Mouse (Mus musculus): ENCODE results near the gene Smad6. TPM values are rescaled to one million over a fixed set of nuclear protein-coding genes. Genes with fewer than 3 reads are reported as not detected.

The Smad6 gene
- polyA plus RNA-seq, 1 experiment from 2014 or later: 10.6 TPM

DNA sequence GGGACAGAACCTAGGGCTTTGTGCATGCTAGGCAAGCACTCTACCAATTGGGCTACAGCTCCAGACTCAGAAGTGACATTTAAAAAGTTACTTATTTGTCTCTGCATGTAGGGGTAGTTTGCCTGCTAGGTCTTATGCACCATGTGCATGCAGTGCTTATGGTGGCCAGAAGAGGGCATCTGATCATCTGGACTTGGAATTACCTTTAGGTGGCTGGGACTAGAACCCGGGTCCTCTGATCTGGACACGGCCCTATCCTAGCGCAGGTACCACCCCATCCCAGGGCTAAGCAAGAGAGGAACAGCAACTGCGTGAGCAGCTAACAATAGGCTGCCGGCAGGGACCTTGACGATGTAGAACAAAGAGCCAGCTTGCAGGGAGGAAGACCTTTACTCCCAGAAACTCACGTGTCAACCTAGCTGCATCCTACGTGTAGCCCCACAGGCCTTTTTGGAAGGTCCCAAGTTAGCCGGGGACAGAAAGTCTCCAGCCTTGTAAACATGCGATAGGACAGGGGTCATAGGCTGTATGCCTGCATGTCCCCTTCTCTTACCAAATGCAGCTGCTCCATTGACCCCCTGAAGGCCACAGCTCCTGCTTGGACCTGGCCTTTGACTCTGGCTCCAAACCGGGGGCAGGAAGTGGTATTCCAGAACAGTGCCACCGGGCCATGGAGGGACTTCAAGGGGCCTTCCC, 38.8 kb downstream of the Smad6 start:
- no peak overlapping the region for H3K4me3 ChIP-seq (replicated peaks; ENCODE audit: low read depth, low read length)
- TF ChIP-seq CTCF (IDR thresholded peaks at IDR 0.05; ENCODE audit: low read depth): peak; percentile 68
- no peaks in the 10 kb centered on the region for H3K9me3 ChIP-seq (replicated peaks; ENCODE audit: low read length)
- peaks cover 54% of the 10 kb centered on the region for H3K4me1 ChIP-seq (replicated peaks; ENCODE audit: insufficient read depth, low read length)
- no peak overlapping the region for H3K4me2 ChIP-seq (ENCODE audit: low read length)
- no peaks in the 10 kb centered on the region for H3K27me3 ChIP-seq (ENCODE audit: insufficient read depth, low read length)
- peak overlapping the region; percentile 71 for H3K27ac ChIP-seq
- 85% methylated on average over 12 of the region's 12 CpGs for WGBS
- H3K36me3 ChIP-seq (ENCODE audit: insufficient read depth, low read length): no peaks in the 10 kb centered on the region
- no peak overlapping the region for H3K9ac ChIP-seq (ENCODE audit: low read depth, low read length)
- ATAC-seq (replicated peaks; ENCODE audit: low FRiP score, low read depth) (no peak), DNase-seq (ENCODE audit: low spot score) (no peak)

DNA sequence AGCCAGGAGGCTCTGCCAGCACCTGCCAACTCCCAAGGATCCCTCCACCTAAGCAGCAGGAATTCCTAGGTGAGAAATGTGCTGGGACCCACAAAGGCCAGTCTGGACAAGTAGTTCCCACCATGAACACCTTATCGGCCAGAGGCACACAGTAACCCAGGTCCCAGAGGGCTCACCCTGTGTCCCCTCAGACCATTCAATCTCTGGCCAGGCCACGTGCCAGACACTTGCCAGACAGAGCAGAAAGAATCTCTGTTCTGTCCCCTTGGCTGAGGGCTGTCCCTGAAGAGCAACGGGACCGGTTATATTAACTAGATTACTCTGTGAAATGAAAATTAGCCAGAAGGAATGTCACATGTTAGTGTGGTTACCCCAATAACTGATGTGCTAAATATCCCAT, 39.9 kb downstream of the Smad6 start:
- H3K27ac ChIP-seq: peak overlapping the region; percentile 44; the same call in 1 of the 2 replicates
- H3K4me2 ChIP-seq (ENCODE audit: low read length): no peak overlapping the region
- 65% methylated on average over 4 of the region's 4 CpGs for WGBS
- no peaks in the 10 kb centered on the region for H3K27me3 ChIP-seq (ENCODE audit: insufficient read depth, low read length)
- no peak overlapping the region for H3K9ac ChIP-seq (ENCODE audit: low read depth, low read length)
- H3K4me1 ChIP-seq (replicated peaks; ENCODE audit: insufficient read depth, low read length): peaks cover 65% of the 10 kb centered on the region
- DNase-seq (ENCODE audit: low spot score) (no peak), ATAC-seq (replicated peaks; ENCODE audit: low FRiP score, low read depth) (no peak)
- no peaks in the 10 kb centered on the region for H3K36me3 ChIP-seq (ENCODE audit: insufficient read depth, low read length)
- TF ChIP-seq CTCF (IDR thresholded peaks at IDR 0.05; ENCODE audit: low read depth): no peak
- no peaks in the 10 kb centered on the region for H3K9me3 ChIP-seq (replicated peaks; ENCODE audit: low read length)
- no peak overlapping the region for H3K4me3 ChIP-seq (replicated peaks; ENCODE audit: low read depth, low read length)

- no peak overlapping the region for H3K9ac ChIP-seq (ENCODE audit: low read depth, low read length)
- DNase-seq (ENCODE audit: low spot score) (no peak), ATAC-seq (replicated peaks; ENCODE audit: low FRiP score, low read depth) (no peak)
- H3K4me3 ChIP-seq (replicated peaks; ENCODE audit: low read depth, low read length): no peak overlapping the region
- no peaks in the 10 kb centered on the region for H3K27me3 ChIP-seq (ENCODE audit: insufficient read depth, low read length)
- H3K27ac ChIP-seq: peak overlapping the region; percentile 87
- no peak overlapping the region for H3K4me2 ChIP-seq (ENCODE audit: low read length)
- WGBS: 83% methylated on average over 4 of the region's 4 CpGs
- H3K36me3 ChIP-seq (ENCODE audit: insufficient read depth, low read length): no peaks in the 10 kb centered on the region
- H3K4me1 ChIP-seq (replicated peaks; ENCODE audit: insufficient read depth, low read length): peaks cover 70% of the 10 kb centered on the region
- H3K9me3 ChIP-seq (replicated peaks; ENCODE audit: low read length): no peaks in the 10 kb centered on the region
- no peak for TF ChIP-seq CTCF (IDR thresholded peaks at IDR 0.05; ENCODE audit: low read depth)
Measured at GRCm38 (mm10) chr9:63981371-63981770, 40.5 kb downstream of the Smad6 start.

- peak overlapping the region; percentile 39 for H3K4me2 ChIP-seq (ENCODE audit: low read length)
- peak; percentile 89 for DNase-seq (ENCODE audit: low spot score)
- H3K9me3 ChIP-seq (replicated peaks; ENCODE audit: low read length): no peaks in the 10 kb centered on the region
- TF ChIP-seq CTCF (IDR thresholded peaks at IDR 0.05; ENCODE audit: low read depth): no peak
- no peaks in the 10 kb centered on the region for H3K27me3 ChIP-seq (ENCODE audit: insufficient read depth, low read length)
- WGBS: 4% methylated on average over 18 of the region's 18 CpGs
- H3K9ac ChIP-seq (ENCODE audit: low read depth, low read length): no peak overlapping the region
- no peaks in the 10 kb centered on the region for H3K36me3 ChIP-seq (ENCODE audit: insufficient read depth, low read length)
- peaks cover 78% of the 10 kb centered on the region for H3K4me1 ChIP-seq (replicated peaks; ENCODE audit: insufficient read depth, low read length)
- H3K27ac ChIP-seq: peak overlapping the region; percentile 87
- H3K4me3 ChIP-seq (replicated peaks; ENCODE audit: low read depth, low read length): no peak overlapping the region
- no peak for ATAC-seq (replicated peaks; ENCODE audit: low FRiP score, low read depth)
Measured at GRCm38 (mm10) chr9:63980179-63981086, 41.4 kb downstream of the Smad6 start.

DNA sequence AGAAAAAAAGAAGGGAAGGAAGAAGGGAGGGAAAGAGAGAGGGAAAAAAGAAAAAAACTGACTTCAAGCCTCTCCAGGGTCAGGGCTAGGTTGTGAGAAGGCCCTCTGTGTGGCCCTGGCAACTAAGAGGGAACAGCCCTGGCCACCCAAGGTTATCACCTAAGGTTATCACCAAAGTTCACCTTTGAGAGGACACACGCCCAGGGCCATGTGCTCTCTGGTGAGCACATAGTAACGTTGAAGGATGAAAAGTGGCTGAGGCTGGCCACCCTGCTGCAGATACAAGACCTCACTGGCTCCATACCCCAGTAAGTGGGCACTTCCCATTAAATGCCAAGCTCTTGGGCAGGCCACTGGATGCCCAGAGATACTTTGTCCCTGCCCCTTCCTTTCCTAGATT, 42.6 kb downstream of the Smad6 start:
- WGBS: 66% methylated on average over 2 of the region's 2 CpGs
- no peak overlapping the region for H3K9ac ChIP-seq (ENCODE audit: low read depth, low read length)
- TF ChIP-seq CTCF (IDR thresholded peaks at IDR 0.05; ENCODE audit: low read depth): no peak
- DNase-seq (ENCODE audit: low spot score) (no peak), ATAC-seq (replicated peaks; ENCODE audit: low FRiP score, low read depth) (no peak)
- H3K4me2 ChIP-seq (ENCODE audit: low read length): no peak overlapping the region
- no peaks in the 10 kb centered on the region for H3K36me3 ChIP-seq (ENCODE audit: insufficient read depth, low read length)
- H3K27me3 ChIP-seq (ENCODE audit: insufficient read depth, low read length): no peaks in the 10 kb centered on the region
- peaks cover 78% of the 10 kb centered on the region for H3K4me1 ChIP-seq (replicated peaks; ENCODE audit: insufficient read depth, low read length)
- peak overlapping the region; percentile 87 for H3K27ac ChIP-seq
- no peak overlapping the region for H3K4me3 ChIP-seq (replicated peaks; ENCODE audit: low read depth, low read length)
- no peaks in the 10 kb centered on the region for H3K9me3 ChIP-seq (replicated peaks; ENCODE audit: low read length)

DNA sequence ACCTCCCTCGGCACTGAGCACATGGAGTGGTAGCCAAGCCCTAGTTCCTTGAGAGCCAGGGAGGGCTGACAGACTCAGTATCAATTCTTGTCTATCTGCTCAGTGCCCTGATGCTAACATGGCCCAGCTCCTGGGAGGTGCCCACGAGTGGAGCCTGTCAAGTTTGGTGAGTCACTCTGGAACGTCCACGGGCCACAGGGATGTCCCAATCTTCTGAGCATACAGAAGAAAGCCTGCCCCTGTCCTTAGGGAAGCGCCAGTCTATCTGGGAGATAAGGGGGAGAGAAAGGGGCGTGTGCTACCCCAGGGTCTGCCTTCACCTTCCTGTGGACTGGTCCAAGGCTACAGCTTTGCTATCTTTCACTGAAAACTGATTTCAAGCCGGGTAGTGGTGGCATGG, 43.2 kb downstream of the Smad6 start:
- Histone ChIP-seq H3K36me3 (ENCODE audit: insufficient read depth, low read length) (no peaks in the 10 kb centered on the region), H3K4me3 (replicated peaks; ENCODE audit: low read depth, low read length) (no peak overlapping the region), H3K9ac (ENCODE audit: low read depth, low read length) (no peak overlapping the region), H3K27ac (no peak overlapping the region), H3K9me3 (replicated peaks; ENCODE audit: low read length) (no peaks in the 10 kb centered on the region), H3K27me3 (ENCODE audit: insufficient read depth, low read length) (no peaks in the 10 kb centered on the region), H3K4me1 (replicated peaks; ENCODE audit: insufficient read depth, low read length) (peaks cover 78% of the 10 kb centered on the region), H3K4me2 (ENCODE audit: low read length) (no peak overlapping the region)
- no peak for ATAC-seq (replicated peaks; ENCODE audit: low FRiP score, low read depth)
- DNase-seq (ENCODE audit: low spot score): no peak
- no peak for TF ChIP-seq CTCF (IDR thresholded peaks at IDR 0.05; ENCODE audit: low read depth)
- 64% methylated on average over 7 of the region's 7 CpGs for WGBS
